Mouse (Mus musculus) lung, embryonic 14.5 days (tissue): ENCODE data around the gene Gh. TPM values are rescaled to one million over a fixed set of nuclear protein-coding genes. Genes with fewer than 3 reads are reported as not detected.
A peak's percentile ranks its signal among the peaks of the same experiment; 100 is the strongest.

ENCODE experiments used
- ATAC-seq: fragments of 200-750 bp; cut with Nextera tagmentation; 2 replicates; pipeline ENCODE4 v1.8.0; 2017; ENCODE audit warnings: mild to moderate bottlenecking, moderate TSS enrichment, moderate library complexity; ENCODE audit not compliant: insufficient read depth
- DNase-seq: peaks from one replicate; pipeline ENCODE4 v3.0.0-alpha.2; 2015
- H3K27ac ChIP-seq: fragments of 300-500 bp; sonication (generic); 2 replicates; pipeline ENCODE4 v1.5.1; 2014; ENCODE audit warnings: low read depth, mild to moderate bottlenecking, moderate library complexity
- H3K27me3 ChIP-seq: fragments of 300-500 bp; sonication (generic); 2 replicates; pipeline ENCODE4 v1.6.1; 2014; ENCODE audit warnings: low read length, control low read depth; ENCODE audit not compliant: insufficient read depth
- H3K36me3 ChIP-seq: fragments of 300-500 bp; sonication (generic); 2 replicates; pipeline ENCODE4 v1.6.1; 2014; ENCODE audit warnings: control low read depth; ENCODE audit not compliant: insufficient read depth
- H3K4me1 ChIP-seq: fragments of 300-500 bp; sonication (generic); 2 replicates; pipeline ENCODE4 v1.6.1; 2014; ENCODE audit warnings: antibody characterized with exemption, control low read depth; ENCODE audit not compliant: insufficient read depth
- H3K4me2 ChIP-seq: fragments of 300-500 bp; sonication (generic); 2 replicates; pipeline ENCODE4 v1.6.1; 2014; ENCODE audit warnings: mild to moderate bottlenecking
- H3K4me3 ChIP-seq: fragments of 300-500 bp; sonication (generic); 2 replicates; pipeline ENCODE4 v1.5.1; 2014; ENCODE audit warnings: low read depth, low read length
- H3K9ac ChIP-seq: fragments of 300-500 bp; sonication (generic); 2 replicates; pipeline ENCODE4 v1.6.1; 2014
- H3K9me3 ChIP-seq: fragments of 300-500 bp; sonication (generic); 2 replicates; pipeline ENCODE4 v1.6.1; 2016; ENCODE audit warnings: low read depth, low read length, control low read depth
- CTCF ChIP-seq: IDR thresholded peaks from 2 replicates; pipeline ENCODE4 v1.5.1; 2016; ENCODE audit warnings: antibody characterized with exemption, low read depth
- WGBS: fragments of 180-500 bp; shearing (Covaris S2); extraction: QIAGEN DNeasy Blood & Tissue Kit; methylation state at CpG from one replicate; pipeline ENCODE4 v1.1.7; 2014; 5-methylcytosine and 5-hydroxymethylcytosine counted together
- polyA plus RNA-seq: library from polyadenylated mRNA; unstranded; fragments of >200 nt; fragmentation: Nextera tagmentation; extraction: Ambion mirVana; gene quantifications from 2 replicates; pipeline ENCODE4 v1.2.1, GENCODE M21; 2014

Gene Gh
- polyA plus RNA-seq, 1 experiment from 2014 or later: not detected

GRCm38 (mm10) chr11:106338029-106338428 is 36.4 kb upstream of the Gh start:
- Histone ChIP-seq H3K4me1 (no peaks in the 10 kb centered on the region), H3K27ac (no peak overlapping the region), H3K4me3 (no peak overlapping the region), H3K4me2 (no peak overlapping the region), H3K36me3 (no peaks in the 10 kb centered on the region), H3K9me3 (no peaks in the 10 kb centered on the region), H3K9ac (no peak overlapping the region), H3K27me3 (no peaks in the 10 kb centered on the region)
- WGBS: 69% methylated on average over 5 of the region's 5 CpGs
- ATAC-seq: no peak
- no peak for TF ChIP-seq CTCF
- DNase-seq: no peak

- DNase-seq: no peak
- ATAC-seq: no peak
- Histone ChIP-seq H3K27ac (no peak overlapping the region), H3K9ac (no peak overlapping the region), H3K36me3 (no peaks in the 10 kb centered on the region), H3K4me1 (no peaks in the 10 kb centered on the region), H3K27me3 (no peaks in the 10 kb centered on the region), H3K4me2 (no peak overlapping the region), H3K4me3 (no peak overlapping the region), H3K9me3 (no peaks in the 10 kb centered on the region)
- WGBS: 4% methylated on average over 2 of the region's 2 CpGs
- TF ChIP-seq CTCF: no peak
Observed at GRCm38 (mm10) chr11:106334066-106334465, 32.4 kb upstream of the Gh start.

- 37% methylated on average over 4 of the region's 4 CpGs for WGBS
- ATAC-seq: no peak
- H3K9me3 ChIP-seq: no peaks in the 10 kb centered on the region
- H3K4me2 ChIP-seq: no peak overlapping the region
- no peaks in the 10 kb centered on the region for H3K36me3 ChIP-seq
- no peaks in the 10 kb centered on the region for H3K4me1 ChIP-seq
- no peak for TF ChIP-seq CTCF
- H3K4me3 ChIP-seq: no peak overlapping the region
- no peaks in the 10 kb centered on the region for H3K27me3 ChIP-seq
- no peak overlapping the region for H3K27ac ChIP-seq
- DNase-seq: no peak
- no peak overlapping the region for H3K9ac ChIP-seq
Observed at GRCm38 (mm10) chr11:106332458-106332857, 30.8 kb upstream of the Gh start.

GRCm38 (mm10) chr11:106329682-106330081 is 28.0 kb upstream of the Gh start:
- DNase-seq: peak; percentile 77
- no peaks in the 10 kb centered on the region for H3K4me1 ChIP-seq
- H3K9ac ChIP-seq: no peak overlapping the region
- ATAC-seq: no peak
- 53% methylated on average over 7 of the region's 7 CpGs for WGBS
- no peak overlapping the region for H3K4me3 ChIP-seq
- peak; percentile 68 for TF ChIP-seq CTCF
- no peaks in the 10 kb centered on the region for H3K36me3 ChIP-seq
- H3K4me2 ChIP-seq: no peak overlapping the region
- H3K9me3 ChIP-seq: no peaks in the 10 kb centered on the region
- H3K27me3 ChIP-seq: no peaks in the 10 kb centered on the region
- H3K27ac ChIP-seq: no peak overlapping the region

GRCm38 (mm10) chr11:106329128-106329527 is 27.5 kb upstream of the Gh start:
- H3K9ac ChIP-seq: no peak overlapping the region; the same call in 1 of the 2 replicates
- H3K4me1 ChIP-seq: no peaks in the 10 kb centered on the region
- H3K4me3 ChIP-seq: no peak overlapping the region
- no peak overlapping the region for H3K27ac ChIP-seq
- H3K9me3 ChIP-seq: no peaks in the 10 kb centered on the region
- no peak for DNase-seq
- 37% methylated on average over 6 of the region's 6 CpGs for WGBS
- TF ChIP-seq CTCF: no peak
- H3K4me2 ChIP-seq: no peak overlapping the region
- H3K27me3 ChIP-seq: no peaks in the 10 kb centered on the region
- H3K36me3 ChIP-seq: no peaks in the 10 kb centered on the region
- ATAC-seq: no peak

- Histone ChIP-seq H3K9me3 (no peaks in the 10 kb centered on the region), H3K4me2 (no peak overlapping the region), H3K27ac (no peak overlapping the region), H3K9ac (no peak overlapping the region), H3K4me1 (no peaks in the 10 kb centered on the region), H3K27me3 (no peaks in the 10 kb centered on the region), H3K36me3 (no peaks in the 10 kb centered on the region), H3K4me3 (no peak overlapping the region)
- no peak for TF ChIP-seq CTCF
- DNase-seq (no peak), ATAC-seq (no peak)
- WGBS: 32% methylated on average over 5 of the region's 5 CpGs
Observed at GRCm38 (mm10) chr11:106328521-106328920, 26.9 kb upstream of the Gh start.

GRCm38 (mm10) chr11:106326475-106326874 is 24.8 kb upstream of the Gh start:
- no peak overlapping the region for H3K4me2 ChIP-seq
- ATAC-seq (no peak), DNase-seq (no peak)
- H3K4me3 ChIP-seq: no peak overlapping the region
- no peak overlapping the region for H3K9ac ChIP-seq
- no peaks in the 10 kb centered on the region for H3K36me3 ChIP-seq
- no peaks in the 10 kb centered on the region for H3K9me3 ChIP-seq
- no peaks in the 10 kb centered on the region for H3K4me1 ChIP-seq
- H3K27ac ChIP-seq: no peak overlapping the region
- 70% methylated on average over 8 of the region's 8 CpGs for WGBS
- no peak for TF ChIP-seq CTCF
- H3K27me3 ChIP-seq: no peaks in the 10 kb centered on the region

- H3K4me1 ChIP-seq: no peaks in the 10 kb centered on the region
- H3K27ac ChIP-seq: no peak overlapping the region
Observed at GRCm38 (mm10) chr11:106325566-106326206, 24.0 kb upstream of the Gh start.

More at GRCm38 (mm10) chr11:106325566-106326206, 24.0 kb upstream of the Gh start:
- Histone ChIP-seq H3K36me3 (no peaks in the 10 kb centered on the region), H3K4me2 (no peak overlapping the region), H3K4me3 (no peak overlapping the region), H3K9ac (no peak overlapping the region), H3K27me3 (no peaks in the 10 kb centered on the region), H3K9me3 (no peaks in the 10 kb centered on the region)
- DNase-seq (peak; percentile 83), ATAC-seq (no peak)
- peak; percentile 76 for TF ChIP-seq CTCF
- 59% methylated on average over 8 of the region's 8 CpGs for WGBS
